Mouse (Mus musculus) brain, embryonic 14.5 days (tissue): ENCODE measurements around the gene Nsmf.
A peak's percentile ranks its signal among the peaks of the same experiment; 100 is the strongest.

Source experiments
- CTCF ChIP-seq: fragments of 200-500 bp; IDR thresholded peaks from 2 replicates; pipeline ENCODE4 v1.5.1; 2012; ENCODE audit warnings: inconsistent platforms, mild to moderate bottlenecking, moderate library complexity, borderline replicate concordance; ENCODE audit not compliant: insufficient read depth, insufficient read length; ENCODE audit errors: extremely low read depth
- POLR2A ChIP-seq: fragments of 200-500 bp; IDR thresholded peaks from 2 replicates; pipeline ENCODE4 v1.6.1; 2012; ENCODE audit warnings: mild to moderate bottlenecking, inconsistent platforms, borderline replicate concordance; ENCODE audit not compliant: poor library complexity, insufficient read depth, insufficient read length, severe bottlenecking; ENCODE audit errors: extremely low read depth

- peak; percentile 13; the same call in 1 of the 2 replicates for TF ChIP-seq CTCF
- no peak for TF ChIP-seq POLR2A
Observed at GRCm38 (mm10) chr2:25095109-25095850, 41.1 kb downstream of the Nsmf start, which contains the start of gene Noxa1.
